Mouse (Mus musculus) heart, adult 9 months (tissue): ENCODE measurements around the gene Cry2.

ENCODE experiments used
- DNase-seq, 2 experiments: peaks; one replicate each; pipeline ENCODE4 v3.0.0; 2022; ENCODE audit warnings: low spot score in 2 of 2

Gene Cry2

GRCm38 (mm10) chr2:92445890-92446289, 12.0 kb upstream of the Cry2 start:
- DNase-seq = no peak

DNA sequence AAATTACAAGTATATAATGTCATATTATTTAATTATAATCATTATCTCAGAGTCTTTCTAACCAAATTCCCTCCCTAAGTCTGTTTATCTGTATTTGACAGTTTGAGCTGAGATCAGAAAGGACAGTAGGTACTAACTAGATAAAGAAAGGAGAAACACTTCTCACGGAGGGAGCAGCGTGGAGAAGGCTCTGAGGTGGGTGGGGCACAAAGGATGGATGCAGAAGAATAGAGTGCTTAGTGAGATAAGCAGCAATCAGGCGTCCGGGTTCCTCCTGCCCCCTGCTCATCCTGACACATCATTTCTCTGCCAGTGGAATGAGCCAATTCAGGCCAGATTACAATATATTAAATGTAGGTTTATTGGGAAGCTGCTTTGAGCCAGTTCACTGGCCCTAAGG, 10.5 kb upstream of the Cry2 start:
- no peak for DNase-seq

- no peak for DNase-seq
These were observed 9.5 kb upstream of the Cry2 start for GRCm38 (mm10) chr2:92443313-92443712.

DNA sequence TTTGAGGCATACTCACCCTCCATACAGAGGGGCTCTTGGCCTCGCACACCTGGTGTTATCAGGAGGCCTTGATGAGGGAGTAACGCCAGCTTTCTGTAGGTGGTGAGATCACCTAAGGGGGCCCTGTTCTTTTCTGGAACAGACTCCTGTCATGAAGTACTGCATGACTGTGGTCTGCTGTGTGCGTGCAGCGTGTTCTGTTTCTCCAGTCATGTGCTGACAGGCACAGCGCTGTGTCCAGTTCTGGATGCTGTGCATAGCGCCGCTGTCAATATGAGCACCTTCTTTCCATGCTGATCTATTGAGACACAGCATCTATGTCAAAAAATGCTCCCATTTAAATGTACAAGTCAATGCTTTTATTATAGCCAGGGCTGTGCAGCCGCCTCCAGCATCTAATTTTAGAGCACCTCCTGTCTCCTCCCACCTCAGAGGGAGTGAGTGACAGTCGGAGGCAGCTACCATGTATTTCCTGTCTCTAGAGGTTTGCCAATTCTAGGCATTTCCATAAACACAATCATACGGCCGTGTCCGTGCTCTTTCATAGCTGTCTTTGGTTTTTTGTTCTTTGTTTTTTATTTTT, 8.7 kb upstream of the Cry2 start:
- no peak for DNase-seq

DNA sequence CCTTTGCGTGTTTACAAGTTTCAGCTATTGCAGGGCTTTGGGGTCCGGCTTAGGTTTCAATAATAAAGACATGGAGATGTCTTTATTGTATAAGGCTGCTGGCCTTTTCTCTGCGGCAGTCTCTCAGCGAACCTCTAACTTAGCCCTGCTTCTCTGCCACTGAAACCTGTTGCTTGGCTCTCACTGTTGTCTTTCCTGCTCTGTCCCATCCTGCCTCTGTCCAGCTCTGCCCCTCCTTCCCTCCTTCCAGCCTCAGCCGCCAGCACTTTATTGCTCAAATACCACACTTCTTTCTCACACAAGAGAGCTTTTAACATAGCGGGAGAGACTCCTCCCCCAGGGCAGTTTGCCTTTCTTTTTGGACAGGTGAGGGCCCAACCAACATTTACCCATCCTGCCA, 6.6 kb upstream of the Cry2 start:
- DNase-seq = no peak

DNA sequence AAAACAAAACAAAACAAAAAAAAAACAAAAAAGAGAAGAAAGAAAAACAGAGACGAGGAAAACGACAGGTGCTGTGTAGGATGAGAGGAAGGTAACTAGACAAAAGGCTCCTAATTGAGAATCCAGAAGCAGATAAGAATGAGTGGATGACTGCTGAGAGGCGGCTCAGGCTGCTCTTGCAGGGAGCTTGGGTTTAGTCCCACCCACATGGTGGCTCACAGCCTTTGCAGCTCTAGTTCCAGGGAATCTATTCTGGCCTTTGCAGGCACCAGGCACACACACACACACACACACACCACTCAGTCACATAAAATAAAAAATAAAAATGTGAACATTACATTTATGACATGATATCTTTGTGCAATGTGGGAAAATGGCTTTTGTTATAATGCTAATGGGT, 4.7 kb upstream of the Cry2 start:
- DNase-seq = no peak

GRCm38 (mm10) chr2:92437875-92438274, 4.0 kb upstream of the Cry2 start:
- peak; percentile 70 to 85 for DNase-seq

- no peak for DNase-seq
These were observed 3.5 kb upstream of the Cry2 start for GRCm38 (mm10) chr2:92437366-92437765.

DNA sequence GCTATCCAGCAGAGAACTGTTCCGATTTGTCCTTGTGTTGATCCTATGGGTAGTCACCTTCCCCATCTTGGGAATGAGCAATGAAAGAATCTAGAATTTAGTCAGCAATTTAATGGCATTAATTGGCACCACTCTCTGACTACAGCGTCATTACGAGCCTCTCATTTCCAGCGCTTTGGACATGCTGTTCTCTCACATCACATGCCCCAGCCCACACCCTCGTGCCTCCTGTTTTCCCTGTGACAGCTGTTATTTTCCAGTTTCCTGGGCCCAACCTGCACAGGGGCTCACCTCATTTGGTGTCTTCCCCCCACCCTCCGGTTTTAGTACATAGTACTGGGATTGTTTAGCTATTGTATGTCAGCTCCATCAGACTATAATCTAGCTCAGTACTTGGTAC, 1.2 kb upstream of the Cry2 start:
- DNase-seq = no peak

DNA sequence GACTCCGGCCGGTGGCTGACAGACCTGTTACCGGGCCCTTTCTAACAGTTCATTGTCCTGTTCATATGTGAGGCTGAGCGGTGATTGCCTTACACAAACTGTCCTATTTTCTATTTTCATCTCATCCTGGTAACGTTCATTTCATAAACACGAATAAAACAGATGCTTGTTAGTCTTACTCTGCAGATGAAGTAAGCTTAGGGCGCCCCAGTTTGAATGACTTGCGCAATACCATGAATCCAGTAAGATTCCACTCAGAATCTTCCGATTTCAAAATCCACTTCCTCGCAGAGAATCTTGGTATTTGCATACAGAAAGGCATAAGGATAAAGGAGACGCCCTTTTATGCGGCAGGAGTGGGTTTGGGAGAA, 517 bp upstream of the Cry2 start:
- DNase-seq = no peak

DNA sequence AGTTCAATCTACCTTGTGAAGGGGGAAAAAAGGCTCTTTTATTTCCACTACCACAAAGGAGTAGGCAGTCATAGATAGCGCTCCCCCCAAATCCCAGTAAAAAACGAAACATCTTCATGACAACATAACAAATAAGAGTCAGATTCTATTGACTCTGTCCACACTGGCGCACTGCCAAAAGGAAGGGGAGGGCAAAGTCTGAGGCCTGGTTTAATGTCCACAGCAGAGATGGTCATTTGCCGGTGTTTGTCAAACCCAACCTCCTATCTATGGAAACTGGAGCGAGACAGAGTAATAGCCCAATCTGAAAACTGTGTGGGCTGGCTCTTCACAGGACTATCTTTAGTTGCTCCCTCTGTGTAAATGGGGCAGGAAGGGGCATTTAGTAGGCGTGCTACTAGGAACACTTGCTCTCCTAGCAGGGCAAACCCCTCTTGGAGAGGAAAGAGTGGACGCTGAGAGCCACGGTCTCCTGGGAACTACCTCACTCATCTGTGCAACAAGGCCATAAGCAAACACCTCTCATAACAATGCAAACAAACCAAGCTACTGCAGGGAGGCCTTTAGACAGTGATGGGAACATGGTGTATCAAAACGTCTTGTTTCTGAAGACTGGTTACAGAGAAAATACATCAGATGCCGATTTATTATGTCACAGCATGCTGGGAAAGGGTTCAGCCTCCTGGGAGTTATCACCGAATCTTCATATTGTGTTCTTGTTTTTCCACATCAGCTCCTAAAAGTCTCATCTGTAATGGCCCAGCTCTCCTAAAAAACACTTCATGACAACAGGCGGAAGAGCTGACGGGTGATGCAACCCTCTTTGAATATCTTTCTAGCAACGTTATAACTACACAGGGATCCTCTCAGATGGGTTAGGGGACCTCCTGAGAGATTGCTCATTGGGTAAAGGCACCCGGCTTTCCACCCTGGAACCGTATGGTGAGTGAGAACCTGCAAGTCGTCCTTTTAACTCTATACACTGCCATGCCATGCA, 1.2 kb downstream of the Cry2 start:
- peak in 1 of 2 experiments; percentile 54 for DNase-seq

GRCm38 (mm10) chr2:92431611-92432179, 2.1 kb downstream of the Cry2 start:
- no peak for DNase-seq

GRCm38 (mm10) chr2:92430723-92431541, 2.9 kb downstream of the Cry2 start:
- peak; percentile 68 to 79 for DNase-seq

- DNase-seq = no peak
These were observed 3.8 kb downstream of the Cry2 start for GRCm38 (mm10) chr2:92430089-92430488.

DNA sequence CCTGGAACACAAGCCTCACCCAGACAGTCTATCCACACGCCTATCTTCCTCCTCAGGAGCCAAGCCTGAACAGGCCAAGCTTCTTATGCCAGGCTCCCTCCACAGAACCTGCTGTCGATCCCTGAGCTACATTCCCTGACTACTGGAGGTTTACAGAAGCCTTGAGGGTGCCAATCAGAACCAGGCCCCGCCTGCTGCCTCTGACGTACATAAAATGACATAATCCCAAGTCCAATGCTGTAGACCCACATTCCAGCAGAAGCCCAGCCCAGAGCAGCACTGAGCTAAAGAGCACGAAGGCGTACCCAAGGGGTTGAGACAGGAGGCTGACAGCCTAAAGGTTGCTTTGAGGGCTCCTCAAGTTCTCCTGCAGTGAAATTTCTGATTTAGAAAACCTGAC, 6.0 kb downstream of the Cry2 start:
- DNase-seq = peak; percentile 84 to 86

DNA sequence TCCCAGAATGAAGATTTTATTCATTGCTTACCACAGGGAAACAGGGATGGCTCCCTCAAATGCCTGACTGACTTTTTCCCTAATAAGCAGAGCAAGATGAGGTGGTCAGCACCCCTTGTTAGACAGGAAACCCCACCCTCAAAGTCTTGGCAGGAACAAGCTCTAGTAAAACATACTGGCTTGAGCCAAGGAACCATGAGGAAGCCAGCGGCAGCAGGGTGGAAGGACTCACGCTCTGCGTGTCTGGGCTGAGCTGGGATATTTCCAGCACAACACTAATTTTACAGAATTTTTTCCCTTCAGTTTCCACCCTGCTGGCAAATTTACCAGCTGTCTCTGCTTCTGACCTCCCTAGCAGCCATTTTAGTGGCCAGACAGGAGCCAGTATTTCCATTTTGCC, 7.4 kb downstream of the Cry2 start:
- DNase-seq = peak; percentile 75 to 79

GRCm38 (mm10) chr2:92425366-92425765, 8.5 kb downstream of the Cry2 start:
- DNase-seq = no peak

GRCm38 (mm10) chr2:92424462-92425308, 9.2 kb downstream of the Cry2 start:
- DNase-seq = peak; percentile 86 to 90

GRCm38 (mm10) chr2:92423702-92424461, 10.0 kb downstream of the Cry2 start:
- DNase-seq = peak; percentile 97 to 98

DNA sequence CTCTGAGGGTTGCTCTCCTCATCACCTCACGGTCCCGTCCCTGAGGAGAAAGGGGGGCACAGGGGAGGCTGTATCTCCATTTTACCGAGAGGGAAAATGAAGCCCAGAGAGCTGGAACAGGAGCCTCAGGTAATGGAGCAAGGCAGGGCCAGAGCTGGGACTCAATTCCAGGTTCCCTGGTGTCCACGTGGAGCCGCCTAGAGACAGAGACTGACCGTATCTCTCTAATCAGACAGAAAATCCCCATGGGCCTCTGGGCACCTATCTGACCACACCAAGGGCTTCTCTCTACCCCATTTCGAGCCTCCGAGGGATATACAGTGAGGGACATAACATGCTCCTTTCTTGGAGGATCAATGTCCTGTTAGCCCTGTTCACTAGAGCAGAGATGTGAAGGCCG, 10.7 kb downstream of the Cry2 start:
- DNase-seq = no peak
